Mouse (Mus musculus) hindbrain, embryonic 11.5 days (tissue): ENCODE data around the gene Tiam1. TPM values are rescaled to one million over a fixed set of nuclear protein-coding genes. Genes with fewer than 3 reads are reported as not detected.

ENCODE experiments used
- ATAC-seq: fragments of 200-750 bp; cut with Nextera tagmentation; 2 replicates; pipeline ENCODE4 v1.8.0; 2017; ENCODE audit warnings: mild to moderate bottlenecking, moderate TSS enrichment, moderate library complexity; ENCODE audit not compliant: low FRiP score
- DNase-seq: peaks from one replicate; pipeline ENCODE4 v3.0.0-alpha.2; 2015; ENCODE audit warnings: low spot score
- H3K27ac ChIP-seq: fragments of 300-500 bp; sonication (generic); 2 replicates; pipeline ENCODE4 v1.5.1; 2014; ENCODE audit warnings: mild to moderate bottlenecking, low read depth, low read length
- H3K27me3 ChIP-seq: fragments of 300-500 bp; sonication (generic); 2 replicates; pipeline ENCODE4 v1.6.1; 2014; ENCODE audit warnings: mild to moderate bottlenecking, low read length, moderate library complexity, mixed read lengths; ENCODE audit not compliant: control insufficient read depth, insufficient read depth
- H3K36me3 ChIP-seq: fragments of 300-500 bp; sonication (generic); 2 replicates; pipeline ENCODE4 v1.6.1; 2014; ENCODE audit warnings: mild to moderate bottlenecking, low read length, moderate library complexity, mixed read lengths; ENCODE audit not compliant: control insufficient read depth, insufficient read depth
- H3K4me1 ChIP-seq: fragments of 300-500 bp; sonication (generic); replicated peaks from 2 replicates; pipeline ENCODE4 v1.6.1; 2014; ENCODE audit warnings: low read length, mixed read lengths; ENCODE audit not compliant: control insufficient read depth, insufficient read depth
- H3K4me2 ChIP-seq: fragments of 300-500 bp; sonication (generic); replicated peaks from 2 replicates; pipeline ENCODE4 v1.6.1; 2014; ENCODE audit warnings: mild to moderate bottlenecking, low read depth, low read length
- H3K4me3 ChIP-seq: fragments of 300-500 bp; sonication (generic); 2 replicates; pipeline ENCODE4 v1.5.1; 2014; ENCODE audit warnings: low read depth, low read length
- H3K9ac ChIP-seq: fragments of 300-500 bp; sonication (generic); 2 replicates; pipeline ENCODE4 v1.6.1; 2014; ENCODE audit warnings: low read depth, low read length
- H3K9me3 ChIP-seq: fragments of 300-500 bp; sonication (generic); 2 replicates; pipeline ENCODE4 v1.6.1; 2016; ENCODE audit warnings: low read length; ENCODE audit not compliant: control insufficient read depth
- WGBS: fragments of 180-500 bp; shearing (Covaris S2); extraction: QIAGEN DNeasy Blood & Tissue Kit; methylation state at CpG from one replicate; pipeline ENCODE4 v1.1.7; 2014; 5-methylcytosine and 5-hydroxymethylcytosine counted together
- polyA plus RNA-seq: library from polyadenylated mRNA; unstranded; fragments of >200 nt; fragmentation: Nextera tagmentation; extraction: Ambion mirVana; gene quantifications from 2 replicates; pipeline ENCODE4 v1.2.1, GENCODE M21; 2014

The Tiam1 gene
- polyA plus RNA-seq, 1 experiment from 2014 or later = 27.6 TPM

DNA sequence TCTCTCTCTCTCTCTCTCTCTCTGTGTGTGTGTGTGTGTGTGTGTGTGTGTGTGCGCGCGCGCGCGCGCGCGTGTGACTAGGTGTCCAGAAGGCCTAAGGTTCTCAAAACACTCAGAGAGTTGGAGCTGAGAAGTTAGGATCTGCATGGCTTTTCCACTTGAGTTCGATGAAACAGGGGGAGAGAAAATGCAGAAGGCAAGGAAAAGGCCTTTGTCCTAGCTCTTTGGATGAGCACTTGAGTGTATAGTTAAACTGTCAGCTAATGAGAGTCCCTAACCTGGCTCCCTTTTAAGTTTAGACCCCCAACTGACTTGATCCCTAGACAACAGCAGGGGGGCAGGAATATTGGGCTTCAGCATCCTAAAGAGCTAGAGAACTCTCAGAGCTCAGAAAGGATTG is 3.0 kb downstream of the Tiam1 start:
- ATAC-seq (no peak), DNase-seq (no peak)
- Histone ChIP-seq H3K4me1 (no peaks in the 10 kb centered on the region), H3K9me3 (no peaks in the 10 kb centered on the region), H3K36me3 (no peaks in the 10 kb centered on the region), H3K9ac (no peak overlapping the region), H3K27me3 (no peaks in the 10 kb centered on the region), H3K4me2 (no peak overlapping the region), H3K27ac (no peak overlapping the region), H3K4me3 (no peak overlapping the region)
- WGBS = 80% methylated on average over 10 of the region's 10 CpGs

DNA sequence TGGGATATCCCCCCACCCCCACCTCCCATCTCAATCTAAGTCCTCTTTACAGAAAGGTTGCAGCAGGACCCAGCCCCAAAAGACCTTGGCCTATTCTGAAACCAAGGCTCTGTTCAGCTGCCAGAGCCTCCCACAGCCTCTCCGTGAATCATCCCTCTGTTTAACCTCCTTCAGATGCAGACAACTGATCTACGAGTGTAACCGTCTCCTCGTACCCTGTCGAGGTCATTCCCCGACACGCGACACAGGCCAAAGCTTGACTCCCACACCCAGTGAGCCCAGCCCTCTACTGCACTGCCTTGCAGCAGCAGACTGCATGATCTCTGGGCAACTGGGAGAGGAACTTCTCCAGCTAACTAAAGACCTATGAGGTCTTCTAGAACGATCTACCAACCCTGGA is 3.9 kb downstream of the Tiam1 start:
- no peaks in the 10 kb centered on the region for H3K27me3 ChIP-seq
- ATAC-seq = no peak
- H3K9me3 ChIP-seq = no peaks in the 10 kb centered on the region
- no peak overlapping the region for H3K27ac ChIP-seq
- no peak for DNase-seq
- H3K4me1 ChIP-seq = no peaks in the 10 kb centered on the region
- H3K4me2 ChIP-seq = no peak overlapping the region
- H3K36me3 ChIP-seq = no peaks in the 10 kb centered on the region
- H3K9ac ChIP-seq = no peak overlapping the region
- no peak overlapping the region for H3K4me3 ChIP-seq
- 58% methylated on average over 9 of the region's 9 CpGs for WGBS

DNA sequence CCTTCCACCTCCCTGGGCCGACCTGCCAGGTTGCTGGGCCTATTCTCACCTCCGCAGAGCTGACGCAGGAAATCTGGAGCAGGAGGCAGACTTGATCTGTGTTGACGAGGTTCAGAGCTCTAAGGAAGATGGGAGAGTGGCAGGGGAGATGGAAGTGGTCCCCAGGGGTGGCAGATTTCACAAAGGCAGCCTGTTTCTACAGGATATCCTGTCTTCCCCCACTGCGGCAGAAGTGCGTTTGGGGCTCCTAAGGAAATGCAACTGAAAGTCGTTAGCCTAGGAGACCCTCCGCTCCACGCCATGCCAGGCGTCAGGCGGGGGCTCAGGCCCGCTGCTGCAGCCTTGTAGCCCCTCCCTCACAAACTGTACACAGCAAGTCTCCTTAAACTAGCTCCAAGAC is 5.4 kb downstream of the Tiam1 start:
- Histone ChIP-seq H3K4me1 (no peaks in the 10 kb centered on the region), H3K27ac (no peak overlapping the region), H3K9me3 (no peaks in the 10 kb centered on the region), H3K4me3 (no peak overlapping the region), H3K4me2 (no peak overlapping the region), H3K27me3 (no peaks in the 10 kb centered on the region), H3K36me3 (no peaks in the 10 kb centered on the region), H3K9ac (no peak overlapping the region)
- no peak for DNase-seq
- WGBS = 70% methylated on average over 12 of the region's 12 CpGs
- no peak for ATAC-seq

DNA sequence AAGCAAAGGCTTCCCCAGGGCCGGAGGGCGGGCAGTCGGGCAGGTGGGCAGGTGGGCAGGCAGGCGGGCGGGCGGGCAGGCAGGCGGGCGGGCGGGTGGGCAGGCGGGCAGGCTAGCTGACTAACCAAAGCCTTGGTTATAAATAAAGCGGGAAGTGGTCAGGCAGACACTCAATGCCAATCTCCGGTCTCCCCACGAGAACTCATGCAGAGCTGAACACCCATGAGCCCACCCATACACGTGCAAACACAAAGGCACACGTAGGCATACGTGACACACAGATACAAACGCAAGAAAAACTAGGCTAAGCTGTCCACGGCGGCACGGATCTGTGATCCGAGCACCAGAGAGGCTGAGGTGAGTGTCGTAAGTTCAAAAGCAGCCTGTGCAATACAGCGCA is 6.4 kb downstream of the Tiam1 start:
- no peaks in the 10 kb centered on the region for H3K27me3 ChIP-seq
- H3K36me3 ChIP-seq = no peaks in the 10 kb centered on the region
- H3K4me2 ChIP-seq = no peak overlapping the region
- H3K9ac ChIP-seq = no peak overlapping the region
- no peak overlapping the region for H3K27ac ChIP-seq
- no peaks in the 10 kb centered on the region for H3K4me1 ChIP-seq
- no peaks in the 10 kb centered on the region for H3K9me3 ChIP-seq
- H3K4me3 ChIP-seq = no peak overlapping the region
- ATAC-seq = no peak
- 97% methylated on average over 23 of the region's 23 CpGs for WGBS
- no peak for DNase-seq

DNA sequence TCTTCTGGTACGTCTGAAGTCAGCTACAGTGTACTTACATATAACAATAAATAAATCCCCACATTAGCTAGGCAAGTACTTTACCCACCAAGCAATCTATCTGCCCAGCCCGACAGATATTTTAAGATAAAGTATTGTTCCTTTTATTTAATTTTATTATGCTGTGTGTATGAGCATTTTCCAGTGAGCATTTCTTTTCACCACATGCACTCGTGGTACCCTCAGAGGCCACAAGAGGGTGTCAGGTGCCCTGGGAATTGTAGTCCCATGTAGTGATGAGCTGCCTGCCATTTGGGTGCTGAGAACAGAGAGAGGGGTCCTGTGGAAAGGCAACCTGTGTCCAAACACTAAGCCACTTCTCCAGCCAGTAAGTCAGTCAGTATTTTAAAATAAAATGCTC is 8.0 kb downstream of the Tiam1 start:
- 96% methylated on average over 3 of the region's 3 CpGs for WGBS
- no peaks in the 10 kb centered on the region for H3K4me1 ChIP-seq
- H3K36me3 ChIP-seq = no peaks in the 10 kb centered on the region
- H3K4me3 ChIP-seq = no peak overlapping the region
- no peak overlapping the region for H3K9ac ChIP-seq
- H3K27me3 ChIP-seq = no peaks in the 10 kb centered on the region
- ATAC-seq (no peak), DNase-seq (no peak)
- no peak overlapping the region for H3K27ac ChIP-seq
- no peaks in the 10 kb centered on the region for H3K9me3 ChIP-seq
- H3K4me2 ChIP-seq = no peak overlapping the region

DNA sequence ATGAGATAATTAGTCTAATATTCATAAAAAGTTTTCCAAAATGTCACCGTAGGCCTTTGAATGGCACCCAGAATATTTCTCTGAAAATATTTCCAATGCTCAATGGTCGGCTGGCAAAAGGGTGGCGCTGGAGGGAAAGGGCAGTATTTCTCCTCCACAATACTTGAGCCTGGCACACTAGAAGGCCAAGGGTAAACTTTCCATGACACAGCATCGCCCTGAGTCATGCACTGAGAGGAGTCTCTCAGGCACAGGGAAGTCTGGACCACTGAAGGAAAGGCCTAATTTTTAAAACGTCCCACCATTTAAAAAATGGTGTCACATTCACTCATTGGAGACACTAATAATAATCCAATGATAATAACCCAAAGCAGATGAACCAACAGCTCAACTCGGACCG is 9.2 kb downstream of the Tiam1 start:
- H3K4me3 ChIP-seq = no peak overlapping the region
- no peak overlapping the region for H3K4me2 ChIP-seq
- ATAC-seq (no peak), DNase-seq (no peak)
- 87% methylated on average over 7 of the region's 7 CpGs for WGBS
- H3K9ac ChIP-seq = no peak overlapping the region
- H3K27me3 ChIP-seq = no peaks in the 10 kb centered on the region
- no peaks in the 10 kb centered on the region for H3K36me3 ChIP-seq
- no peaks in the 10 kb centered on the region for H3K4me1 ChIP-seq
- no peak overlapping the region for H3K27ac ChIP-seq
- H3K9me3 ChIP-seq = no peaks in the 10 kb centered on the region

DNA sequence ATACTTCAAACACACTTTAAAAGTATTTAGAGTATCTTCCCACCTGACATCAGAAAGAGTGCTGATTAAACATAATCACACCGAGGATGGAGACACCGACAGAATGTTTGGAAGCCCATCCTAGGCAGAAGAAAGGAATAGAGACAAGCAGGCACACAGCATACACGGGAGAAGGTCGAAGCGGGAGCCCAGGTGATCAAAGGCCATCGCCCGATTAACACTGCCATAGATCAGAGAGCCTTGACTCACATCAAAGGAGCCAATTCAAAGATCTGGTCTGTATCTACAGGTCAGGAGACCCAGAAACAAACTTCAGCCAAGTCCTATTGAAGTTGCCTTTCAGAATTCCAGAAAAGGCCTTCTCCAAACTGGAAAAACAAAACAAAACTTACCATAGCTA is 10.8 kb downstream of the Tiam1 start:
- Histone ChIP-seq H3K4me1 (no peaks in the 10 kb centered on the region), H3K27ac (no peak overlapping the region), H3K4me3 (no peak overlapping the region), H3K27me3 (no peaks in the 10 kb centered on the region), H3K36me3 (no peaks in the 10 kb centered on the region), H3K9me3 (no peaks in the 10 kb centered on the region), H3K4me2 (no peak overlapping the region), H3K9ac (no peak overlapping the region)
- no peak for DNase-seq
- WGBS = 63% methylated on average over 7 of the region's 7 CpGs
- ATAC-seq = no peak

DNA sequence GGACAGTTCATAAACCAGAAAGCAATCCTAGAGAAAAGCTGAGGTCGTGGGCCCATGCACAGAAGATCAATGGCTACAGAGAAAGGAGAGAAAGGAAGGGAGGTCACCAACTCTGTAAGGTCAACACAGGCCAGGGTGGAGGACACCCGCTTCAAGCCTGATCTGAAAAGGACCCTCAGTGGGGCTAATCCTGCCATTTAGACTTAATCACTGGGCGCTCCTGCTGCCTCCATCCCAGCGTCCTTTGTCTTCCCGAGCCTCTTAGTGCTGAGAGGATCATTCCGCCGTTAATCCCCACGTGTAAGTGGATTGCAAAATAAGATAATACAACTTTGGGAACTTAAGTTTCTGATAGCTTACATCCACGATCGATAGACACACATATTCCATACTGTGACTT is 11.2 kb downstream of the Tiam1 start:
- H3K4me3 ChIP-seq = no peak overlapping the region
- no peaks in the 10 kb centered on the region for H3K27me3 ChIP-seq
- no peaks in the 10 kb centered on the region for H3K4me1 ChIP-seq
- no peaks in the 10 kb centered on the region for H3K36me3 ChIP-seq
- WGBS = 21% methylated on average over 10 of the region's 10 CpGs
- no peak overlapping the region for H3K4me2 ChIP-seq
- no peaks in the 10 kb centered on the region for H3K9me3 ChIP-seq
- no peak overlapping the region for H3K27ac ChIP-seq
- DNase-seq = peak; percentile 36
- no peak for ATAC-seq
- no peak overlapping the region for H3K9ac ChIP-seq

DNA sequence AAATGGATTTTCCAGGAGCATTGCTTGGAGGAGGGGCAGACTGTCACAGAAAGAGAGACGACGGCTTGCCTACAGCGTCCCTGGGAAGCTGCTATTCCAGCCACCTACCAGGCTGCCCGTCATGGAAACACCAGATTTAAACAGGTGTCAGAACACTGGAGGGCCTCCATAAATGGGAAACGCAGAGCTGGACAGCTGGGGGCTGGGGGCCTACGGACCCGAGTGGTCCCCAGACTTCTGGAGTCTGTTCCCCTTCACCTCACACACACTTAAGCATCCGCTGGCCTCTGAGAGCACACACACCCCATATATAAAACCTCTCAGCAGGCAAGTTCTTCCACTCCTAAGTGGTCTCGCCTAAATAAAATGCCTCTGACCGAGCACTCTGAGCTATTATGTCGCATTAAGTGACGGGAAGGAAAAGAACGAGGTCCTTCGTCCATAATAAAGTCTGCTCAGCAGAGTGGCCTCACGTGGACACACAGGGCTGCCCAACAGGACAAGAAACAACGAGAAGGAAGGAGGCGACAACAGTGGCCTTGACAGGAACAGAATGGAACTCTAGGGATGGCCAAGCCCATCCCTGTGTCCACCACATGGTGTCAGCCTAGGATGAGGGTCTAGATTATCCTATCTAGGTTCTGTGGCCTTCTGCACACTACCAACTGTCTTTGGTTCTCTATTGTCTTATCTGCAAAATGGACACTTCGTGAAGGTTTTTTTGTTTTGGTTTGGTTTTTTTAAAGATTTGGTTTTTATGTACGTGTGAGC is 14.6 kb downstream of the Tiam1 start:
- Histone ChIP-seq H3K9ac (no peak overlapping the region), H3K27ac (no peak overlapping the region), H3K4me2 (no peak overlapping the region), H3K36me3 (no peaks in the 10 kb centered on the region), H3K27me3 (no peaks in the 10 kb centered on the region), H3K9me3 (no peaks in the 10 kb centered on the region), H3K4me3 (no peak overlapping the region), H3K4me1 (no peaks in the 10 kb centered on the region)
- DNase-seq = peak; percentile 29
- 41% methylated on average over 19 of the region's 19 CpGs for WGBS
- ATAC-seq = peak; percentile 39
